Mouse (Mus musculus): ENCODE measurements at regions not wholly inside any gene's neighbourhood (a gene's known extent, or its start where the extent isn't known, plus 50 kb on each side); places are given as distances from the start of the nearest gene placed in this dataset.

GRCm38 (mm10) chr14:33832650-33833319, 90.6 kb upstream of the Gdf10 start:
- TF ChIP-seq POLR2A (IDR thresholded peaks at IDR 0.05; ENCODE audit: borderline replicate concordance, insufficient read depth, low read length): no peak
- TF ChIP-seq CTCF (IDR thresholded peaks at IDR 0.05; ENCODE audit: borderline replicate concordance, insufficient read depth, low read depth, low read length): no peak
